Mouse (Mus musculus) adrenal gland, postnatal 14 days (tissue): ENCODE results near the gene Apbb1ip. TPM values are rescaled to one million over a fixed set of nuclear protein-coding genes. Genes with fewer than 3 reads are reported as not detected.

Source experiments
- DNase-seq: peaks from one replicate; pipeline ENCODE4 v3.0.0; 2021; ENCODE audit warnings: mixed read lengths
- long read RNA-seq, 2 experiments: library from polyadenylated mRNA; stranded (forward); transcript quantifications; one replicate each; pipeline ENCODE4 v2.0.0; 2021
- total RNA-seq: library from RNA; stranded (reverse); gene quantifications from 2 replicates; pipeline ENCODE4 v1.2.3, GENCODE M21; 2021

Apbb1ip gene
- 3.6 and 13.0 TPM in 2 replicates for total RNA-seq
- long read RNA-seq, experiment 1, partial matches to known transcripts: 0 of 1 reads
- long read RNA-seq, experiment 1, other reads (novel, unspliced or antisense): 1 of 1 reads
- long read RNA-seq, experiment 2: 0 reads

DNA sequence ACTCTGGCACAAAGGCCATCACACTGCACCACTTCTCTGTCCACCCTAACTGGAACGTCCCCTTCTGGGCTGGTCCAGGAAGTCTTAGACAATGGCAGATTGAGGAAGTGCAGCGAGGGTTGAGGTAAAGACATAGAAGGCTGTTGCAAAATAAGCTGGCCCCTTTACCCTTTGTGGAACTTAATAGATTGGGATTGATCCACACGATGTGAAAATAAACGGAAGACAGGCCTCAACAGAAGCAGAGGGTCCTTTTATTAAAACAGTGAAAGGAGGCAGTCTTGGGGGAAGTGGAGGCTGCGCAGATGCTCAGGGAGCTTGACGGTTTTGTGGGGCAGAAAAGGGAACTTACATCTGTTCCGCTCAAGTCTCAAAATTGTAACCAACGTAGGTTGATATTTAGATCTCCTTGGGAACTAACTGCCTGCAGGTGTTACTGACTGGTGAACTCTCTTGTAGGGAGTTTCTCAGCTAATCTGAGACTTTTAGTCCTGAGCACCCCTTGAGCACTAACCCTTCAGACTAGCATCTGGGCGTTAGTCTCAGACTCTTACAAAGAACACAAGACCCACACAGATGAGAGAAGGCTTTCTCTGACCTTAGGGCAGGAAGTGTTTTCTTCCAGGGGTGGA lies at the start of gene Apbb1ip:
Gene Apbb1ip, plus strand, starts transcription at position 546 of the 632 bp plus-strand sequence.
- peak; percentile 5 for DNase-seq

DNA sequence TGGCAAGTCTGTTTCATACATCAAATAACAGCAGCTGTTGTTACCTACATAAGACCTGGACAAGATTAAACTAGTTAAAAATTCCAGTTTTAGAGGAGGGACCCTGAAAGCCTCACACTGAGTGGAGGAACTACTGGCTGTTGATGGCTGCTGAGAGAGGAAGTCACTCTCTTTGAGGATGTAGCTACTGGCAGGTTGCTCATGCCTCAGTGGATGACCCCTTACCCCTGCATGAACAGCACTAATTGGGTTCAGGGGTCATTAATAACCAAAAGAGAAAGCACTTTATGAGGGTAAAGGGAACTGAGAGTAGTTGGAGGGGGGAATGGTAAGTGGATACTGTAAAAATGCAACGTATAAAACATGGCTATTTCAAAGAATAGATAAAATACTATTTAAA lies 46.8 kb upstream of the Apbb1ip start:
- DNase-seq: no peak

DNA sequence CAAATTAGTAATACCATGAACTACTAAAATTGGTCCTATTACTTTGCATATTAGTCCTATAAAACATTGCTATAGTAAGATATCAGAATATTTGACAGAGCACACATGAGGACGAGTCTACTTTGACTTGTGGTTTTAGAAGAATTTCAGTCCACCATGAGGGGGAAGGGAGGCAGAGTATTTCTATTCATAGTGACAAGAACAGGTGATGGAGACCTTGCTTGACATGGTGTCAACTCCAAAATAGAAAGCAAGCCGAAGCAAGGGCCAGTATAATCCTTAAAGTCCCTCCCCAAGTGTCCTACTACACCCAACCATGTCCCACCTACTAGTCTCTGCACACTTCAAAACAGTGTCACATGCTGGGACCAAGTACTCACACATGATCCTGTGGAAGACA lies 37.8 kb upstream of the Apbb1ip start:
- DNase-seq: no peak

DNA sequence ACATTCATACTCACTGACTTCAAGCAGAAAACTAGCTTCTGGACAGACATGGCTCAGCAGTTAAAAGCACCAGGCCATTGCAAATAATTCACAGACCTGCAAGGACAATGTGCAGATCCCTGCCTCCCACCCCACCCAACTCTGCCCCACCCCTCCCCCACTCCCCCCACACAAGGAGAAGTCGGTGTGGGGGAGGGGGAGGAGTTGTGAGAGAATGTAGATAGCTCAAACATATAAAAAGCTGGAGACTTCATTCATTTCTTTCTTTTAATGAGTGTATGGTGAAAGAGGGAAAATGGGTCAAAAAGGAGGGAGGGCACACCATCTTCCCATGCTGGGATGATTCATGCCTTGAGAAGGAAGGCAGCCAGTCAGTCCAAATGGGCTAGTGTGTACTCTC lies 34.5 kb upstream of the Apbb1ip start:
- no peak for DNase-seq

DNA sequence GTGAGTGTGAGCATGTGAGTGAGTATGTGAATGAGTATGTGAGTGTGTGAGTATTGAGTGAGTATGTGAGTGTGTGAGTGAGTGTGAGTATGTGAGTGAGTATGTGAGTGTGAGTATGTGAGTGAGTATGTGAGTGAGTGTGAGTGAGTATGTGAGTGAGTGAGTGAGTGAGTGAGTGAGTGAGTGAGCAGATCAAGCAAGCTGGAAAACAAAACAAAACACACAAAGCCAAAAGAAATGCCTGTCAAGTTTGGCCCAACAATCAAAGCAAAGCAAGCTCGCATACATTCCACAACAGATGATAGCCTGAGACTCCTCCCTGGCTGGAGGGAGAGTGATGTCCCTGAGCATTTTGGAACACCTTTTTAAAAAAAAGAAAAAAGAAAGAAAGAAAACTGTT lies 33.5 kb upstream of the Apbb1ip start:
- no peak for DNase-seq

DNA sequence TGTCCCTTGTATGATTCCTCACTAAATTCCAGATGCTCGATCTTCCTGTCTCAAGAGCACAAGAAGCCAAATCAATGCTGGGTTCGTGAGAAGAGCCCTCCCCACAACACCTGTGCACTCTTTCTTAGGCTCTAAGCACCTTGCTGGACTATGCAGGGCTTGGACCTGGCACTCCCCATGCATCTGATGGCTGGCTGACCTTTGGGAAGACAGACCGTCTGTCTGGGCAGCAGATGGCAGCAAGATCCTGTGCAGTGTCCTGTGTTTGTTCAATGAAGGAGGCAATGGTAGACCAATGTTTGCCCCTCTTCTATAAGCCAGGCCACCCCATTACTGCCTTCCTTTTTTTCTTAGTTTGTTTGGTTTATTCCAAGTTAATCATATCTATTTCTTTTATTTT lies 32.7 kb upstream of the Apbb1ip start:
- DNase-seq: no peak

DNA sequence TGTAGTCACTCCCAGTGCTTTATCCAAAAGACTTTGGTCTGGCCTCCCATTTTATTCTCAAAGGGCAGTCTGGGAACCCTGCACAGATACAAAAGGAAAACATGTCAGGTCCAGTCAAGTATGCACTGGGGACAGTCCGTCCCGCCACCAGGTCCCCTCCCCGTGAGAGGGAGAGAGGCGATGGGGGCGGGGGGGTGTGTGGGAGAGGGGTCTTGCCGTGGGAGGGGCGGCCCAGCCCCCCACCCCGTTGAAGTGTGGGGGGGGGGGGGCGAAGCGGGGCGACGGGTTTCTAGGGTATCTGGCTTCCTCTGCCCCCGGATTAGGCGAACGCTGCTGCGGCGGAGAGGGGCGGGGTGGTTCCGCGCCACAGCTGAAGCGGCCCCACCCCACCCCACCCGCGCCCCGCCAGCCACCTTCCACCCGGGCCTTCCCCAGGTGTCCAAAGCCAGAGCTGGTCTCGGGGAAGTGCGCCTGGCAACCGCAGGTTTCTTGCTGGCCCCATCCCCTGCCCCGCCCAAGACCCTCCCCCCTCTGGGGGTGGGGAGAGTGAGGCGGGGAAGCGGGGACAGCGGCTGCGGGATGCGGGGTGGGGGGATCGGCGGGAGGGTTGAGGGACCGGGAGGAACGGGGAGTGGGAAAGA lies 29.7 kb upstream of the Apbb1ip start:
- peak; percentile 32 for DNase-seq

DNA sequence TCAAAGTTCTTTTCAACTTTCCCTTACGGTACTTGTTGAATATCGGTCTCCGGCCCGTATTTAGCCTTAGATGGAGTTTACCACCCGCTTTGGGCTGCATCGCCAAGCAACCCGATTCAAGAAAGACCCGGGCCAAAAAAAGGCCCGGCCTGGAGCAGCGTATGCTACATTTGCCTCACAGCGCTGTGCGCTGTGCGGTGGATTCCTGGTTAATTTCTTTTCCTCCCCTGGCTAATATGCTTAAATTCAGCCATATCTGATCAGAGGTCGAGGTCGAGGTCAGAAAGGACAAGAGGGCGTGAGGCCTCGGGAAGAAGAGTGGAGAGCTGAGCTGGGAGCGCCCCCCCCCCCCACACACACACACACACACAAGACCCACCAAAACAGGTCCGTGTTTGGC lies 29.0 kb upstream of the Apbb1ip start:
- peak; percentile 12 for DNase-seq

DNA sequence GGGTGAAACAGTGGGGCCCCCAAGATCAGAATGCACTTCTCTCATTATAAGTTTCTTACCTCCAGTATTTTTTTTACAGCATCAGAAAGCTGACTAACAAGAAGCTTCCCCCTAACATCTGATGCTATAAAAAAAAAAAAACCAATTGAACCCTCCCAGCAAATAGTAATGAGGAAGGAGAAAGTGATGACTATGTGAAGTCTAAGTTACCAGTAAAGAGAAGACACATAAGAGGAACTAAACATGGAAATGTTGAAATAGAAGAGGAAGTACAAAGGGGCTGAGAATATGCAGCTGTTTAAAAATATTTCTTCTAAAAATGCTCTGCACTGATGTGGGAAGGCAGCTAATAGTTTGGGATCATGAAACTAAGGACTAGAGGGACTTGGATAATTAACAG lies 27.1 kb upstream of the Apbb1ip start:
- no peak for DNase-seq

DNA sequence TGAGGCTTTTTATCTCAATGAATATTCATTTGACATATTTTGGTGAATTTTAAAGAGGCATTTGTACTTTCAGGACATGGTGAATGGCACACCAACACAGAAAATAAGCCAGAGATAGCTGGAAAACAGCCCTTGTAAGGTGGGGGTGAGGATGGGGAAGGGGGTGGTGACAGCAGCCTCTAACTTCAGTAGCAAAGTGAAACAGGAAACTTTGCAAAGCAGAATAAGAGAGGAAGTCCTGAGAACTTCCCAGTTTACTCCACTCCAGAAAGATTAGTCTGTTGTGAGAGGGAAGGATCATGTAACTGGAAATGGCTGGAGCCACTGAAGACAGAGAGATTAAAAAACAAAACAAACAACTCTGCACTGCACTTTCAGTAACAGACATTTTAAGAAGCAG lies 26.0 kb upstream of the Apbb1ip start:
- no peak for DNase-seq

DNA sequence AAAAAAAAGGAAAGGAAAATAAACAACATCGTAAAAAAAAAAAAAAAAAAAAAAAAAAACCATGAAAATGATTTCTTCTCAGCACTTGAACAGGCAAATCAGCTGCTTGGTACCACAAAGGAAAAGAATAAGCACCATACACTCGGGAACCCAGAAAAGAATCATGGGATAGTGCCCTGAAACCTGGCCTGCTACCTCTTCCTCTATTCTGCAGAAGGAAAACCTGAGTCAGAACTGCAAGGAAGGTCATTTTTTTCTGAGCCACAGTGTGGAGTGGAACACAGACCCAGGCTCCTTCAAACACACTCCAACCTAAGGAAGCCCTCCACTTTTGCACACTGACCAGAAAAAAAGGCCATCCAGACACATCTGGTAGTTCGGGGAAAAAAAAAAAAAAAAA lies 24.1 kb upstream of the Apbb1ip start:
- DNase-seq: no peak

DNA sequence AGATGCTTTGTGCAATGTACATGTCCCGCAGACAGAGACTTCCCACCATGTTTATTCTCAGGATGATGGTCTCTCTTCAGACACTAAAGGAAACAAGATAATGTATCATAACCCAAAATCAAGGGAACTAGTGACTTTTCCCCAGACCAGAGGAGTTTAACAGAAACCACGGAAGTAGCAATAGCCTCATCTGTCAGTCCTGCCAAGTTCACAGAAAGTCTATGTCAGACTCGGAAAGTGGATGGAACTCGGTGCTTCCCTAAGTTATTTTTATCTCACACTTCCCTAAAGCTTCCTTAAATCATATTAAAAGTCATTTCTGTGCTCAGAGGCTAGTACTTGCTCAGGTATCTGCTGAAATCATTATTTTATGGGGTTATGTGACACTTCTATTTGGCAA lies 21.4 kb upstream of the Apbb1ip start:
- DNase-seq: no peak

DNA sequence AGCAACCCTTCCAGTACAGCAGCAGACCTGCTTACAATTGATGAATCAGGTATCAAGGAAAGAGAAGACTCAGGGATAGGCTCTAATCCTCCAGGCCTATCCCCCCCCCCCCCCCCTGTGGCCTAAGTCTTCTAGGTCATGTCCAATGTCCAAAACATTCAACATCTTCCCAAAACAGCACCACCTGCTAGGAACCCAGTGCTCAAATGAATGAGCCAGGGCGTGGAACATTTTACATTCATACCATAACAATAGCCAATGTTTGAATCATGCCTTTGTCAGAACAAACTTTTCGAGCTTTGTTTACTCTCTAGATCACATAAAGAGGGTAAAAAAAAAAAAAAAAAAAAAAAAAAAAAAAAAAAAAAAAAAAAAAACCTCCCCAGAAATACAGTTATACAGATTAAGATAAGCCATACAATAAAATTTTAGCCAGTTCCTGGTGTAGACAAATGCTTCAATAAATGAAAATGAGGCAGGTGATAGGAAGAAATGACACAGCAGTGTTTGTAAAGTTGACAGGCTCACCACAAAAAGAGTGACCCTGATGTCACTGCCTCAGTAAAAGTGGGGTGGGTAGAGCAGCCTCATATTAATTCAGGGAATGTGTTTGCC lies 20.3 kb upstream of the Apbb1ip start:
- DNase-seq: no peak

DNA sequence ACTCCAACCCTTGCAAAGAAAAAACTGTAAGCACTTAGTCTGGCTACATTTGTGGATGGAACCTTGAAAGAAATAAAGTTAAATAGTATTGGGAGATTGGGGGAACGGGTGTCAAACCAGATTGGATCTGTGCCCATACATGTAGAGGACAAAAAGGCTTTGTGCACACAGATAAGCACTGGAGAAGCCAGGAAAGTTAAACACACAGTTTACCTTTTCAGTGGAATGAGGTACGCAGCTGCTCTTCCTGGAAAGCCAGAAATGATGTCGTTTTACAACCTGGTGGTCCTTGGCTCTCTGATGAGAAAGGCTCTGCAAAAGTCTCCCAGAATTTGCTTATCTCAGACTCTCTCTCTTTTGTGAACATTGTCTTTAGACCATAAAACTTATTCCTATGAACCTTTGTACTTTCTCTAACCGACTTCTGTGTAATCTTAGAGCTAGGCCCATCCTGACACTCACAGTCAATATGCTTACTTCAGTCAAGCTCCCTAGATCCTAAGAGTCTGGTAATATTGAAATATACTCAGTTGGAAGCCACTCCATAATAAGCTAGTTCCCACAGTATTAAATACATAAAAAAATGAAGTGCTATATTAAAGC lies 19.6 kb upstream of the Apbb1ip start:
- no peak for DNase-seq

DNA sequence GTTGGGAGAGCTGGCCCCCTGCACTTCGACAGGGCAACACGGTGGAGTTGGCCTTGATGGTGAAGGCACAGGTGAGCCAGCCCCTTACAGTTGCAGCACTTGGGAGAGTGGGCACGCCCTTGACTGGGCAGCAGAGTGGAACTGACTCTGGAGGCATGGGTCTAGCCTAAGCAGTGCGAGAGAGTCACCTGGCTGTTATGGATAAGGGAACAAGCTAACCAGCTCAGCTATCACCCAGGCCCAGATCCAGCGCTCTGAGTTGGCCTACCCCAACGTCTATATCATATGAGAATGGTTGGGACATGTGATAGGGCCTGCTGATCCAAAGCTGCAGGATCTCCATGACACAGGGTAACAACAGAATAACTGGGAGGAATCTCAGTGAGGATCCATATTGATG lies 18.3 kb upstream of the Apbb1ip start:
- no peak for DNase-seq

DNA sequence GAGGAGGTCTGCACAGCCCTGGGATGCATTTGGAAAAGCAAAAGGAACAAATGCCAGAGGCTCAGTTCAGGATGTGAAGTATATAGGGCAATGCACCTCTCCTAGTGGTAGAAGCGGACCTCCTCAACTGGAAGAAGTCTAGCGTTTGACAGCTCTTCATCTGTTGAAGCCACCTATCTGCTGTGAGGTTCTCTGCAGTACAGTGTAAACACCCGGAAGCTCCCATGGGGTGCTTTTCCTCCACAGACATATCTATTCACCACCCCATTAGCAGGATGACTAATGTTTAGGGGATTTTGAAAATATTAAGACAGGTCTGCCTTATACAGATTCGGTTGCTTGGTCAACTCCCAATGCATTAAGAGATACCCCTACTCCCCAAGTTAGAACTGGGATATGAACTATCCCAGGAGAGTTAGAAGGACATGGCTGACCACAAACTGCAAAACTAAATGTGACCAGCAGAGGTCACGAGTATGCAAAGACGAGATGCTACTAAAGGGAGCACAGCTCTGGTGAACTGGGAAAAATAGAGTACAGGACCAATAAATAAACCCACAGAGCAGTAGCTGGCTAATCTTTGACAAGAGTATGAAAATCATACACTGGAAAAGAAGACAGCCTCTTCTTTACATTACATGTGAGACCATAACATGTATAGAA lies 15.5 kb upstream of the Apbb1ip start:
- DNase-seq: peak; percentile 73

DNA sequence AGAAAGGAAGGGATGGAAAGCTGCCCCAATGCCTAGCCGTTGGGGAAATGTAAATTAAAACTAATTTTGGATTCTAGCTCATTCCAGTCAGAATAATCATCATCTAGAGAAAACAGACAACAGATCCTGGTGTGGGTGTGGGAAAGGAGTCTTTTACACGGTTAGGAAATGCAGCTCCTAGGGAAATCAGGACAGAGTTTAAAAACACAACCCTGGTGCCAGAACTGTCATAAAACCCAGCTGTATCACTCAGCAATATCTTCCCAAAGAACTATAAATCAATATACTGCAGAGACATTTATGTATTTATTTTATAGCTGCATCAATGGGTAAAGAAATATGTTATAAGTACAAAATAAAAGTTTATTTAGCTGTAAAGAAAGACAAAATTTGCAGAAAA lies 13.4 kb upstream of the Apbb1ip start:
- no peak for DNase-seq

DNA sequence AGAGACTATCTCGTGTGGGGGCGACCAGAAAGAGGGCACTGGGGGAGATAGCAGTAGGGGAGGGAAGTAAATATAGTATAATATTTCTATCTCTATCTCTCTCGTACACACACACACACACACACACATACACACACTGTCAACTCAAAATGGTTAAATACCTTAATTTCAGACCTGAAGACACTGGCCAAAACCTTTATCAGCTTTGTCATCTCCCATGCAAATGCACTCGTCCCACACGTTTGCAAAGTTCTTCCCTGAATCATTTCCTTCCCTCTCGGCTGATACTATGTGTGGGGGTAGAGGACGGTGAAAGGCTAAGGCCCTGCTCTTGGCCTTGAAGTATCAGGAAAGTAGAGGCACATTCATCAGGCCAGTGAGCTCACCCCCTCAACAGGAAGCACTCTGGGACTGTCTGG lies 12.8 kb upstream of the Apbb1ip start:
- no peak for DNase-seq

DNA sequence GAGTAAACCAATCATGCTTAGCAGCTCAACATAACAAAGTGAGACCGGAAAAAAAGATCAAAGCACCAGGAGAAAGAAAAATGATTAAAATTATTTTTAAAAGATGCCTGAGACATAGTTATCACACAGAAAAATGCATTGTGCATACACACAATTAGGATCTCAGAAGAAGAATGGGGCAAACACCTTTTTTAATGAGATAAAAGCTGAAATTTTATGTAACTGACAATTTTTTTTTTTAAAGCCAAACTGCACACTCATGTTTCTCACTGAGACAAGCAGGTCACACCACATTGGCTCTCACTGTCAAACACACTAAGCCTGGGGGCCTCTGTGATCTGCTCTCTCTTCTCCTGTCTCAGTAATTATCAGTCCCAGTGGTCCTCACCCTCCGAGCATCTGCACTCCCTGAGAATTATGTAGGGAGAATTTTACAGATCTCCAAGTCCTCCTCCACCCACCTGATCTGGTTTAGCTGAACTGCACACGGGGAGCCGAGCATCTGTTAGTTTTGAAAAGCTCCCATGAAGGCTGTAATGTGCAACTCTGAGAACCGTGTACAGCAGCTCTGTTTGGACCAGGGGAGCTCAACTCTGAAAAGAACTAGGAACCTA lies 9.0 kb upstream of the Apbb1ip start:
- no peak for DNase-seq

DNA sequence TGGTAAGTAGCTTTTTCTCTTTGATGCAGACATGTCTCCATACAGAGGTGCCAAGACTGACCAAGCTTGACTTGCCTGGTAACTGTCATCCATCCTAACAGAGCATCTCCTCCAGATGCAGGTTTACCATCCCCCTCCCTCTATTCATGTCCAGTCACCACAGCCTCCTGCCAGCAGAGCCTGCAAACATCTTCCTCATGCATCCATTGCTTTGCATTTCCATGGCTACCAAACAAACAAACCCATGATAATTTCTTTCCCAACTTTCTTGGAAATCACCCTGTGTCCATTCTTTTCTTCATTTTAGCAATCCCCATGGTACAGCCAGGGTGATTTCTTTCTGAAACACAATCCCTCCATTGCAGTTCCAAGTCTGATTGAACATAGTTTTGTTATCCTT lies 2.6 kb upstream of the Apbb1ip start:
- DNase-seq: no peak

DNA sequence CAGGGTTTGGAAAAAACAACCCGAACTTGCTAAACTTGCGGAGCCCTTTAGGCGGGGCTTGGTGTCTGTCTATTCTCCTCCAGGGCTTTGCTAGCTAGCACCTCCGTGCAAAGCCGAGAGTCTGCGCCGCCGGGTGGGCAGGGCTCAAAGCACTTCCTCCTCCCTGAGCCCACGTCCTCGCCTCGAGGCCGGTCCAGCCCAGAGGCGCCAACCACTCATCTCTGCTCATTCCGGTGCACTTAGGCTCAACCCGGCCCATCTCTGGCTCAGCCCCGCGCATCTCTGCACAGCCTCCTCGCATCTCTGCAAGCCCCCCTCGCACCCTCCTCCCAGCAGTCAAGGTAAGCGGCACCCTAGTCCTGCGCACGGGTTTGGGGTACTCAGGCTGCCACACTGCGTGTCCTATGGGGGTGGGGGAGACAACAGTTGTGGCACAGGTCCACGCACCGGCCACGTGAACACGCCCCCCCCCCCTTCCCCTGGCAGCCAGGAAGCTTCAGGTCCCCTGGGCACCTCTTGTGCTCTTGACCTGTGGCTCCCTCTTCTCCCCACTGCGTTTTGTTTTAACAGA lies 372 bp downstream of the Apbb1ip start:
- DNase-seq: peak; percentile 78

DNA sequence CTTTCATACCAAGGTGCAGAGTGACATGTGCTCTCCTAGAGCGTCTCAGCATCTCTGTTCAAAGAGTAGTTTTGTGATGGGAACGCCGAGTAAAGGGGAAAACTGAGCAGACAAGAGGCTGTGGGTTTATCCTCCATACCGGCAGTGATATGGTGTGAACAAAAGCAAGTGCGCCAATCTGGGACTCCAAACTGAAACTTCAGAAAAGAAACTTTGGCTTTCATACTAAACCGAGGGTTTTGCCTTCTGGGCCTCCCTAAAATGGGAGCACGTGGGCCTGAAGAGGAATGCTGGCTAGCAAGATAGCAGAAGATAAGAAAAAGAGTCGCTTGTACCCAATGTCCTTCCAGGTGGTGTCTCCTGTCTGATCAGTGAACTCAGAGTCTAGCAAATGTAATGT lies 1.3 kb downstream of the Apbb1ip start:
- DNase-seq: no peak
